Mouse (Mus musculus): ENCODE measurements around the gene Yy2.

The Yy2 gene

DNA sequence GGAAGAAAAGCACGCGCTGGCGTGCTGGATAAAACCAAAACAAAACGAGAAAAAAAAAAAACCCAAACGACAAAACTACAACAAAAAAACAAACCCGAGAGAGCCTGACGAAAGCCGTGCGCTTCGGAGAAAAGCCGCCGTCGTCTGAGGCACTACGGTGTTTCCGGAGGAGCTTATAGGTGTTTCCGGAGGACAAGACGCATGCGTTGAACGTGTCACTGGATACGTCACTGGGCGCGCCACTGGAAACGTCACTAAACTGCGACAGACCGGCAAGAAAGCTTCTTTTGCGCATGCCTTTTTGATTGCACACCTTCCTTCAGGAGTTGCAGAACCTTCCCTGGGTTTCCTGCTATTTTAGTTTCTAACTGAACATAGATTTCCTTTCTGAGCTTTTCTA is at the start of gene Yy2:
Yy2 (minus strand) TSS at position 146 of the 400 bp plus-strand sequence.
- no peak for DNase-seq

DNA sequence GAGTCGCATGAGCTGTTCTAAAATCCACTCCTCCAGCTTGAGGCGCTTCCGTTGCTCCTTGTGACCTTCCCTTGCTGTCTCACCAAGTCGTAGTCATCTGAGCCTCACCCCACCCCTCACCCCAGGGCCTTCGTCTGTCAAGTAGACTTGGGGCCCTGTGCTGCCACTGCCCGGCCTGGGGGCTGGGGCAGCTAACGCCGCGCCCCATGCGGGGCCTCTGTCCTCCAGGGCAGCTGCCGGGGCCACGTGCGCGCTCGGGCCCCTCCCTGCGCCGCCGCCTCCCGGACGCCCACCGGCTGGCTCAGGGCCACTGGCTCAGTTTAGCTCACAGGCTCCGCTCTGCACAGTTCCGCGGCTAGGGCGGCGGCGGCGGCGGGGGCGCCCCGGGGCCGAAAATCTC is 44.1 kb upstream of the Yy2 start:
- no peak for DNase-seq

DNA sequence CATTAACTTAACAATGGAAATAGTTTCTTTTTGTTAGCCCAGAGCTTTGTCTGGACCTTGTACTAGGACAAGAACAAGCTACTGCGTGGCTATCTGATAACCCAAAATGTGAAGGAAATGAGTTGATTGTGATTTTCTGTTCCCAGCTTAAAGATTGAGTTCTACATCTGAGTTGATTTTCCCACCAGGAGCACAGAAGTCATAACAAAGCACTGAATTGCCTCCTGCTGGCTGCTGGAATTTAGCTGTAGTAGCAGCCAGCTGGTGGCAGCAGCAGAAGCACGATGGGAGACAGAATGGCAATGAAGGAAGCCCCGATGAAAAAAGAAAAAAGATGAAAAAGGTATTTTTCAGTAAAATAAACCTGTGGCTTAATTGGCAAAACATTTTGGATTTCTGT is 32.7 kb upstream of the Yy2 start:
- DNase-seq, result peak; percentile 48

DNA sequence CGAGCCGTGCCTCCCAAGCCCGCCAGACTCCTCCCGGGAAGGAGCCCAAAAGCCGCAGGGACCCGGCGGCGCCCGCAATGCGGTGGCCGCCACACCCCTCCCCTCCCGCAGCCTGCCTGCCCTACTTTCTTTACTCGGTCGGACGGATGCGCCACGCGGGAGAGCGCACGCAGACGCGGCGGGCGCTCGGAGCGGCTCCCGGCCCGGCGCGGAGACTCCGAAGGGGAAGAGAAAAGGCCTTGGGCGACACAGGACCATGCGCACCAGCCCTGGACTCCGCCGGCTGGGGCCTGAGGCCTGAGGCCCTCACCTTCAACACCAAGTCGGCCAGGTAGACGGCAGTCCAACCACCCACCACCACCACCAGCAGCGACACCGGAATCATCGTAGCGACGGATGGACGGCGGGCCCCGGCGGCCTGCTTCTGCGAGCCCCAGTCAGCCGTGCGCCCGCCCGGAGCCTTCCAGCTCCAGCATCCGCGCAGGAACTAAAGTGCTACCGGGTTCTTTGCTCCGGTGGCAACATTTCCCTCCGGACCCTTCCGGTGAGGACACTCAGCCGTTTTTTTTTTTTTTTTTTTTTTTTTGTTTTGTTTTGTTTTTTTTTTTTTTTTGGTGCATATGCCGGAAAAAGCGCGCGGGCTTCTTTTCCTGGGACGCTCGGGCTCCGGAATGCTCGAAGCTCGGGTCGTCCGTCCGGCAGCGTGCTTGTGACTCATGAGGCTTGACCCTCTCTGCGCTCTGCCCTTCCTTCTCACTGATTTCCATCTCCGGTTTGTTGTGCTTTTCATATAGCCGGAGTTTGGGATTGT is 29.6 kb upstream of the Yy2 start, which contains the start of gene Mbtps2:
Mbtps2 (minus strand) TSS at position 530 of the 811 bp plus-strand sequence.
- DNase-seq, result peak; percentile 78

DNA sequence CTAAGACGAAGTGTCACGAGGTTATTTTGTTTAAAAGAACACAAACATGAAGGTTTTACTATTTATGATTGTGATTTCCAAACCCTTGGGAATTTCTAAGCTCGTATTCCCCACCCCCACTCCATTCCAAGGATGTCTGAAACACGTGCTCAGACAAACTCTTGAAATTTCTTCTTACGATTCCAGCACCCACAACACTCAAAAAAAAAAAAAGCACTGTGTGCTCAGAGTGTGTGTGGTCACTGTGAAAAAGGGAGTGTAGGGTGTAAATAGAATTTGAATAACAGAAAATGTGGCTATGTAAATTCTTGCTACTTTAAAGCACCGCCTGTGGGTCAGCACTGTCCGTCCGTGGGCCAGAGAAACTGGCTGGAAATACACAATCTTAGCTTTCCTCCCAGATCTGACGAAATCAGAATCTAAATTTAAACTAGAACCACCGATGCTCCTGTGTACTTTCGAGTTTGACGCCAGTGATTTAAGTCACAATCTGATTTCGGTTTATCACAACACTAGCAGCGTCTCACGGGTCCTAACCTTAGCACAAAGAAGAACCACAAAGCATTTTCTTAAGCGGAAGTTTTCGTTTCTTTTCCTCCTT is 28.9 kb upstream of the Yy2 start:
- DNase-seq, result no peak

DNA sequence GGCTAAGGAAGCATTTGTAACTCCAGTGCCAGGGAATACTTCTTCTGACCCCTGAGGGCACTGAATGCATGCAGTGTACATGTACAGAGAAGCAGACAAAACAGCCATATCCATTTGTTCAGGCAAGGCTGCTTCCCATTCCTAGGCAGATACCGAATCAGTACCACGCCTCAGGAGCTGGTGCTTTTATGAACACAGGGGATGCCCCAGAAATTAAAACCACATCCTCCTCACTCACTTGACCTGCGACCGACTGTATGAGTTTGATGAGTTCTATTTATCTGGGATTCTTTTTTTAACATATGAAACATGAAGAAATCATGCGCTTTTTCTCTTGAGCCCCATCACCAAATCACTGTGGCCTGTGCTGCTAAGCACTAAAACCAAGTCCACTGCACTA is 28.0 kb upstream of the Yy2 start:
- DNase-seq, result no peak

DNA sequence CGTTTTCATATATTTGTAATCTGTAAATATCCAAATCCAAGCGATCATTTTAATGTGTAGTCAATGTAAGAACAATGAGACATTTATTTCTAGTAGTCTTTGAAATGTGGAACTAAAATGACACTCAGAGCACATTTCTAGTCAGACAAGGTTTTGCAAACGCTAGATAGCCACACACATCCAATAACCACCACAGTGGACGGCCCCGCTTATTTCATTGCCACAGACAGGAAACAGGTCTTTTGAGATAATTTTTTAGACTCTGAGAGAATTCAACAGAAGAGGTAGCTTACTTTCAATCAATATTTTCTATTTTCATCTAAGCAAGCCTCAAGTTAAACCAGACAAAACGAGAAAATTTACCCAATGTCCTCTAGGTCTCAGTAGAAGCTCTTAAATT is 27.1 kb upstream of the Yy2 start:
- DNase-seq, result no peak

GRCm38 (mm10) chrX:157594606-157595005 is 25.8 kb upstream of the Yy2 start:
- no peak for DNase-seq

GRCm38 (mm10) chrX:157587001-157587400 is 18.2 kb upstream of the Yy2 start:
- peak; percentile 36 for DNase-seq

DNA sequence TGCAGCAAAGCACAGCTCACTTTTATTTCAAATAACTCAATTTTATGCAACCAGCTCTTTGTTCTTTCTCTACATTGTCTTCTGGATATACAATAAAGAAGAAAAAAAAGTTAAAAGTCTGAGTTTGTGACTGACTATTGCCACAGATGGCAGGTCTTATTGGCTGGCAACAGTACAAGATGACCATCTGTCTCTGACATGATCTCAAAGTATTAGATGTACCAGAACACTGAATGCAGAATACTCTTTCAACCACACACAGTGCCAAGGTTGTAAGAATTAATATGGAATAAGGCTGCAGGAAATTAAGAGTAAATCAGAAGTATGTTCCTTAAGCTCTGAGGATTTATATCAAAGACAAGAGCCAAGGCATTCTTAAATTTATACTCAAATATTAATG is 17.6 kb upstream of the Yy2 start:
- peak; percentile 62 for DNase-seq

DNA sequence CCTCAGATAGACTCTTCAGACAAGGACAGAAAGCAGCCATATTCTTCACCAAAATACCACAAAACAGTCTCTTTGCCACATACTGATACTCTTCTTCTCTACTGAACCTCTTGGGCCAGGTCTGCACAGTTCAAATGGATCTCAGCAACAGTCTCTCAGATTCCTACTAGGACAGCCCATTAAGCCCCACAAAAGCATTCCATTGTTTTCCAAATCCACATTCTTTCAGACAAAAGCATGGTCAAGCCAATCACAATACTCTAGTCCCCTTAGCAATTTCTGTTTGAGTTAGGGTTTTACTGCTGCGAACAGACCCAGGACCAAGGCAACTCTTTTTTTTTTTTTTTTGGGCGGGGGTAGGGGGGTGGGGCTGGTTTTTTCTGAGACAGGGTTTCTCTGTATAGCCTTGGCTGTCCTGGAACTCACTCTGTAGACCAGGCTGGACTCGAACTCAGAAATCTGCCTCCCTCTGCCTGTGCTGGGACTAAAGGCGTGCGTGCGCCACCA is 10.4 kb upstream of the Yy2 start:
- no peak for DNase-seq

GRCm38 (mm10) chrX:157574683-157575082 is 5.9 kb upstream of the Yy2 start:
- no peak for DNase-seq

- no peak for DNase-seq
Observed at GRCm38 (mm10) chrX:157563794-157564193, 5.0 kb downstream of the Yy2 start.

DNA sequence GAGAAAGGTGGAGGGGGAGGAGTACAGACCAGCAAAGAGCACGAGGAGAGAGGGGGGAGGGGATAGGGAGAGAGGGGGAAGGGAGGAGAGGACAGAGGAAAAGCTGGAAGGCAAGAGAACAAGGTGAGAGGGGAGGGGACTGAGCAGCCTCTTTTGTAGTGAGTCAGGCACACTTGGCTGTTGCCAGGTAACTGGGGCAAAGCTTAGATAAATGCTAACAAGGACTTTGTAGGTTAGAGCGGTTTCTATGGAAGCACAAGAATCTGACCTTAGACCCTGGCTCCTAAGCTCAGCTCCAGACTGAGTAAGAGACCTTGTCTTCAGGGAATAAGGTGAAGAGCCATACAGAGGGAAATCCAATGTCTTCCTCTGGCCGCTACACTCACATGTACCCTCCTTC is 21.7 kb downstream of the Yy2 start:
- DNase-seq, result no peak

All from cerebellum, adult 11-12 months (tissue).